Mouse (Mus musculus) mesoderm, embryonic 11.5 days (tissue): Measurements from ENCODE around the gene Traf1.
A peak's percentile ranks its signal among the peaks of the same experiment; 100 is the strongest.

Experiments
- DNase-seq: peaks from one replicate; pipeline ENCODE4 v3.0.0-alpha.2; 2012; ENCODE audit warnings: low read depth, low spot score

Gene Traf1

DNA sequence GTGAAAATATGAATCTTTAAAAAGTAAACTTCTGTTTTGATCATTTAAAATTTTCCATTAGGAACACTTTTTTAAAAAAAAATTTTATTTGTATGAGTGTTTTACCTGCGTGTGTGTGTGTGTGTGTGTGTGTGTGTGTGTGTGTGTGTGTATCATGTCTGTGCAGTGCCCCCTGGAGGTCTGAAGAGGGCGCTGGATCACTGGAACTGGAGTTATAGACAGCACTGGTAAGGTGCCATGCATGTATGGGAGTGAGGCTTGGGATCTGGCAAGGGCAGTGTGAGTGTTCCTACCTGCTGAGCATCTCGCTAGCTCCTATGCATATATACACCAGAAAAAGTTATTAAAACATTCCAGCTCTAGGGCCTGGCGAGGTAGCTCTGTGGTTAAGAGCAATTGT, 59.8 kb downstream of the Traf1 start:
- no peak for DNase-seq

DNA sequence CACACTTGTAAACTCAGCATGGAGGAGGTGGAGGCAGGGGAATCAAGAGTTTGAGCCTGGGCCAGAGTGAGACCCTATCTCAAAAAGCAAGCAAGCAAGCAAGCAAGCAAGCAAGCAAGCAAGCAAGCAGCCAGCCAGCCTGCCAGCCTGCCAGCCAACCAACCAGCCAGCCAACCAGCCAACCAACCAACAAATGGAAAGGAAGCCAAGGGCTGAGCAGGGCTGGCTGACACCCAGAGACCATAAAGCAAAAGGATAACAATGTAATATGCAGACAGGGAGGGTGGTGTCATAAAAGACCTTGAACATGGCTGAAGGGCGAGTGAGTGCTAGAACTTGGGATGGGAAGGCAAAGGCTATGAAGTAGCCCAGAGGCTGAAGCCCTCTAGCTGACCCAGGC, 61.2 kb downstream of the Traf1 start:
- DNase-seq, result no peak

- no peak for DNase-seq
Measured at GRCm38 (mm10) chr2:34899682-34900081, 61.9 kb downstream of the Traf1 start.

DNA sequence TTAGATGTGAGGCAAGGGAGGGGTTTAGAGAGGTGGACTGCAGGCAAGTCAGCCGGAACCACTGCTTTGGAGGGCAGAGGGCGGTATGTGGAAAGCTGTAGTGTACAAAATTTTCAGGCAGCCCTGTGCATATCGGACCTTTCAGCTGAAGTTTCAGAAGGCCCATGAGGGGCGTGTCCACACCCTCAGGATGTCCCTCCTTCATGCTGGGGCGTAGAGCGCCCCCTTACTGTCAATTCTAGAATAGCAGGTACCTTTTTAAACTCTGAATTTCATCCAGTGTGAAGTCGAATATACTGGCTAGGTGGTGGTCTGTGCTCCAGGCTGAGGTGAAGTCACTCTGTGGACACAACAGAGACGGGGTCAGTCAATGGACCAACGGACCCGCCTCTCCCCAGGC, 63.8 kb downstream of the Traf1 start:
- DNase-seq, result peak; percentile 66

DNA sequence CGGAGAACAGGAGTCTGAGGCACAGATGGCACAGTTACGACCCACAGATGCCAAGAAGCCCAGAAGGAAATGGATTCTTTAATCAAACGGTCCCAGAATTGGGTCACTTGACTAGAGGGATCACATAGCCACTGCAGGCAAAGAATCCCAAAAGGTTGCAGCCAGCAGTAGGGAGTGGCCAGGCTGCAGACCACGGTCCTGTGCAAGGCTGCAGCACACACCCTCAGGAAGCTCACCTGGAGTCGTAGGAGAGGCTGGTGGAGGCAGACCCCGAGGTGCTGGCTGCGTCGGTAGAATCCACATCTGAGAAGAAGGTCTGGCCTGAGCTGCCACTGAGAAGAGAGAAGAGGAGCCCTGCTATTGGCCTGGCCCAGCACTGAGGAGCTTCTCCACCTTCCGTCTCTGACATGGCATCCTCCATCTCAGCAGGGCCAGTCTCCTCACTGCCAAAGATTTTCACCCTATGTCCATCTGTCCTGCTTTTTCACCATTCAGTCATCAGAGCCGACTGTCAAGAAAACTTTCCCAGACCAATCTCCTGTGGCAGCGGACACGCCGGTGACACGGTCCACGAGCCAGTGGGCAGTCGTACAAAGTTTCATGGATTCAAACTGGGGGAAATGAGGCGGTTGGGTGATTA, 64.6 kb downstream of the Traf1 start:
- no peak for DNase-seq

GRCm38 (mm10) chr2:34895503-34896113, 66.0 kb downstream of the Traf1 start:
- DNase-seq, result no peak

GRCm38 (mm10) chr2:34893950-34894349, 67.6 kb downstream of the Traf1 start:
- no peak for DNase-seq
